Mouse (Mus musculus): ENCODE data around the gene Hmcn1. TPM values are rescaled to one million over a fixed set of nuclear protein-coding genes. Genes with fewer than 3 reads are reported as not detected.

The Hmcn1 gene
- total and polyA plus RNA-seq, 2 experiments from 2014 or later: 1.2 to 2.5 TPM

DNA sequence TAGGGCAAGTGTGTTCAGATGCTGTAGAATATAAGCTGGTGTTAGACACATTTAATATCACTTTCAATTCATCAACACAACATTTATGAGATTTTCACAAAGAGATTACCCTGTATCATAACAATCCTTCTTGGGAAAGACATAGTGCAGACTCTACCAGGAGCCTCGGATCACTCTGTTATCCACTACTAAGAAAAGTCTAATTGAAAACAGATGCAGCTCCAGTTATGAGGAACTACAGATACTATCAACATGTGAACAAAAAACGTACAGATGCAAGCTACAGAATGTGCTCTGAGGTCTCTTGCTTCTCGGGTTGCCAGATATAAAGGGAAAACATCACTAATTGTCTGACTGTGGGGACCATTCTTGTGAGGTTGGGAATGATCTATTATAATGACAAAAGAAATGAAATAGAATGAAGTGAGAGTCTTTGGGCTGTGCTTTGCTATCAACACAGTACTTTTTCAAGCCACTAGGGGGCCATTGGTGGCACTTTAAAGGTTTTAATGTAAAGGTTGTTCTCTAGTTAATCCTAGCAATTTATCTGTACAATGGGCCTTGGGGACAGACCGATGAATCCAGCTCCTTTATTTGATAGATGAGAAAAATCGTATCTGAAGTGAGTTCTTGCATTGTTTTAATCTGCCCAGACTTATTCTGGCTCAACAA lies 168.8 kb downstream of the Hmcn1 start:
- no peak for ATAC-seq (ENCODE audit: low FRiP score)
- 75% methylated on average over 5 of the region's 5 CpGs for WGBS
- Histone ChIP-seq H3K36me3 (ENCODE audit: insufficient read depth, low read length) (no peaks in the 10 kb centered on the region), H3K4me2 (ENCODE audit: low read depth, low read length, poor library complexity, severe bottlenecking) (no peak overlapping the region), H3K9me3 (ENCODE audit: low read length) (no peaks in the 10 kb centered on the region), H3K9ac (replicated peaks; ENCODE audit: low read length, poor library complexity, severe bottlenecking) (no peak overlapping the region), H3K4me3 (ENCODE audit: low read depth, low read length) (no peak overlapping the region), H3K27ac (ENCODE audit: low read depth, low read length) (no peak overlapping the region), H3K27me3 (ENCODE audit: insufficient read depth, low read length) (no peaks in the 10 kb centered on the region), H3K4me1 (ENCODE audit: insufficient read depth, low read length) (no peaks in the 10 kb centered on the region)
- no peak for DNase-seq (ENCODE audit: low spot score)
- TF ChIP-seq CTCF (IDR thresholded peaks at IDR 0.05): peak; percentile 45

DNA sequence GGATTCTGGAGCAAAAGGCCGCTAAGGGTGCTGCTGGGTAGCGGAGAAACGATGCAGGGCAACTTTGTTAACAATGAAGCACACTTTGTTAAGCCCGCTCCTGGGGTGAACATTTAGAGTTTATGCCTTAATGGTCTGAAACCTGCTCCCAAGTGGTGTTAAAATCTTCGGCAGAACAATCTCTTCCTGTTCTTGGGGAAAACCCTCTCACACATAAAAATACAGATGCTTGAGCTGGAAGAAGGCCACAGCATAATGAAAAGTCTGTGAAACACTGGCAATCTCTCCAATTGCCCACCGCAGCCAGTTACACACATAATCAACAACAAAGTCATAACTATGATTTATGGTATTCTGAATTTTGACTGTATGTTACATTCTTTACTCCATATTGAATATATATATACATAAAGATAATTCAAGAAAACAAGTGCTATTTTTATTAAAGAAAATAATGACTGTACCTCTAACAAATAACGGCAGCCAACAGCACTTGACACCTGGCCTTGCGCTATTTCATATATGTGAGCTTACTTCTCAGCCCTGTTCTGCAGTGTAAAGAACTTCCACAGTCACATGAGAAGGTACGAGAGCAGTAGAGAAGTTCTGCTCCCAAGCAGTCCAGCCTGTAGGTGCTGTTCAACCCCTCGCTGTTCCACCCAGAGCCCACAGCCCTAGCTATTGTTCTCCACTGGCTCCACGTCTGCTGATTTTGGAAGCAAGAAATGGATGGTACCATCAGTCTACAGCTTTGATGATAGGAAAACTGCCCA lies 177.0 kb downstream of the Hmcn1 start:
- H3K27ac ChIP-seq (ENCODE audit: low read depth, low read length): no peak overlapping the region
- no peak for TF ChIP-seq CTCF (IDR thresholded peaks at IDR 0.05)
- H3K4me2 ChIP-seq (ENCODE audit: low read depth, low read length, poor library complexity, severe bottlenecking): no peak overlapping the region
- H3K4me3 ChIP-seq (ENCODE audit: low read depth, low read length): no peak overlapping the region
- no peak for DNase-seq (ENCODE audit: low spot score)
- no peaks in the 10 kb centered on the region for H3K4me1 ChIP-seq (ENCODE audit: insufficient read depth, low read length)
- H3K9me3 ChIP-seq (ENCODE audit: low read length): no peaks in the 10 kb centered on the region
- no peaks in the 10 kb centered on the region for H3K27me3 ChIP-seq (ENCODE audit: insufficient read depth, low read length)
- 91% methylated on average over 11 of the region's 11 CpGs for WGBS
- H3K36me3 ChIP-seq (ENCODE audit: insufficient read depth, low read length): no peaks in the 10 kb centered on the region
- ATAC-seq (ENCODE audit: low FRiP score): no peak
- H3K9ac ChIP-seq (replicated peaks; ENCODE audit: low read length, poor library complexity, severe bottlenecking): no peak overlapping the region

DNA sequence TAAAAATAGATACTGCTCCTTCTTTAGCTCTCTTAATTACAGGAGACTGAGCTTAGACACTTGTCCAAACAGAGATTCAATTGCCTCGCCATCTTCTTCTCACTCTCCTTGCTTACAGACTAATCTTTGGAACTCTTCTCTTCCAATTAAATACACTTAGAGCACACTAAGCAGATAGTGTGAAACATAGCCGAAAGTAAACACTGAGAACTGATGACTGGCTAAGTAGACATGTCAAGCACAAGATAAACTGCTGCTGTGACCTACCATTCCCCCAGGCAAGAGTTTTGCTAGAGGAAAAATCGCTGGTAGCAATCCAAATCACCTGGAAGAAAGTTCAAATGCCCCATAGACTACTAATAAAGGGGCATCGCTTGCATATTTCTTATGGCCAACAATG lies 178.3 kb downstream of the Hmcn1 start:
- H3K36me3 ChIP-seq (ENCODE audit: insufficient read depth, low read length): no peaks in the 10 kb centered on the region
- no peaks in the 10 kb centered on the region for H3K4me1 ChIP-seq (ENCODE audit: insufficient read depth, low read length)
- DNase-seq (ENCODE audit: low spot score) (no peak), ATAC-seq (ENCODE audit: low FRiP score) (no peak)
- 88% methylated on average over 4 of the region's 4 CpGs for WGBS
- no peak overlapping the region for H3K4me2 ChIP-seq (ENCODE audit: low read depth, low read length, poor library complexity, severe bottlenecking)
- no peak overlapping the region for H3K27ac ChIP-seq (ENCODE audit: low read depth, low read length)
- H3K27me3 ChIP-seq (ENCODE audit: insufficient read depth, low read length): no peaks in the 10 kb centered on the region
- H3K4me3 ChIP-seq (ENCODE audit: low read depth, low read length): no peak overlapping the region
- no peaks in the 10 kb centered on the region for H3K9me3 ChIP-seq (ENCODE audit: low read length)
- H3K9ac ChIP-seq (replicated peaks; ENCODE audit: low read length, poor library complexity, severe bottlenecking): no peak overlapping the region
- TF ChIP-seq CTCF (IDR thresholded peaks at IDR 0.05): no peak

DNA sequence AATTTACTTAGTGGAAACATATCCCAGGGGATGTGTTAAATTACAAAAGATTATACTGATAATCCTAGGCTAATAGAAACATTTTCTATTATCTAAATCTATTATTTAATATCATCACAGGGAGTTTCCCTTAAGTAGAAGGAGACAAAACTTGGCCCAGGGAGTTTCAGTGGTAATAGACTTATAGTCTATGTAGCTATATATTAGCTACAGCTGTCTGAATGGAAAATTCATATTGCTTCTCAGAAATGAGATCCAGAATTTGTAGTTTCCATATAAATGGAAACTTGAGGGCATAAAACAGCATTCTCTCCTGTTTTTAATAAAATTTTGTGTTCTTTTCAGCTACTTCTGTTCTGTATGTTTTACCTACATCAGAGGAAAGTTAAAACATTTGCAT lies 179.9 kb downstream of the Hmcn1 start:
- ATAC-seq (ENCODE audit: low FRiP score) (no peak), DNase-seq (ENCODE audit: low spot score) (no peak)
- H3K27me3 ChIP-seq (ENCODE audit: insufficient read depth, low read length): no peaks in the 10 kb centered on the region
- no peaks in the 10 kb centered on the region for H3K9me3 ChIP-seq (ENCODE audit: low read length)
- no peak overlapping the region for H3K4me2 ChIP-seq (ENCODE audit: low read depth, low read length, poor library complexity, severe bottlenecking)
- no peaks in the 10 kb centered on the region for H3K4me1 ChIP-seq (ENCODE audit: insufficient read depth, low read length)
- TF ChIP-seq CTCF (IDR thresholded peaks at IDR 0.05): no peak
- H3K9ac ChIP-seq (replicated peaks; ENCODE audit: low read length, poor library complexity, severe bottlenecking): no peak overlapping the region
- H3K36me3 ChIP-seq (ENCODE audit: insufficient read depth, low read length): no peaks in the 10 kb centered on the region
- H3K4me3 ChIP-seq (ENCODE audit: low read depth, low read length): no peak overlapping the region
- H3K27ac ChIP-seq (ENCODE audit: low read depth, low read length): no peak overlapping the region

GRCm38 (mm10) chr1:150806864-150807263 lies 186.4 kb downstream of the Hmcn1 start:
- H3K27me3 ChIP-seq (ENCODE audit: insufficient read depth, low read length): no peaks in the 10 kb centered on the region
- DNase-seq (ENCODE audit: low spot score) (no peak), ATAC-seq (ENCODE audit: low FRiP score) (no peak)

GRCm38 (mm10) chr1:150805466-150805865 lies 187.8 kb downstream of the Hmcn1 start:
- no peaks in the 10 kb centered on the region for H3K27me3 ChIP-seq (ENCODE audit: insufficient read depth, low read length)
- no peak overlapping the region for H3K4me3 ChIP-seq (ENCODE audit: low read depth, low read length)
- H3K4me1 ChIP-seq (ENCODE audit: insufficient read depth, low read length): no peaks in the 10 kb centered on the region
- no peak for DNase-seq (ENCODE audit: low spot score)
- 94% methylated on average over 2 of the region's 2 CpGs for WGBS
- no peak for TF ChIP-seq CTCF (IDR thresholded peaks at IDR 0.05)
- no peak for ATAC-seq (ENCODE audit: low FRiP score)
- no peaks in the 10 kb centered on the region for H3K36me3 ChIP-seq (ENCODE audit: insufficient read depth, low read length)
- H3K9ac ChIP-seq (replicated peaks; ENCODE audit: low read length, poor library complexity, severe bottlenecking): no peak overlapping the region
- no peak overlapping the region for H3K4me2 ChIP-seq (ENCODE audit: low read depth, low read length, poor library complexity, severe bottlenecking)
- H3K9me3 ChIP-seq (ENCODE audit: low read length): no peaks in the 10 kb centered on the region
- no peak overlapping the region for H3K27ac ChIP-seq (ENCODE audit: low read depth, low read length)

More at GRCm38 (mm10) chr1:150806864-150807263, 186.4 kb downstream of the Hmcn1 start:
- no peak overlapping the region for H3K27ac ChIP-seq (ENCODE audit: low read depth, low read length)
- H3K9ac ChIP-seq (replicated peaks; ENCODE audit: low read length, poor library complexity, severe bottlenecking): no peak overlapping the region
- 25% methylated on average over 3 of the region's 3 CpGs for WGBS
- no peaks in the 10 kb centered on the region for H3K36me3 ChIP-seq (ENCODE audit: insufficient read depth, low read length)
- no peak overlapping the region for H3K4me2 ChIP-seq (ENCODE audit: low read depth, low read length, poor library complexity, severe bottlenecking)
- TF ChIP-seq CTCF (IDR thresholded peaks at IDR 0.05): no peak
- H3K4me1 ChIP-seq (ENCODE audit: insufficient read depth, low read length): no peaks in the 10 kb centered on the region
- no peak overlapping the region for H3K4me3 ChIP-seq (ENCODE audit: low read depth, low read length)
- no peaks in the 10 kb centered on the region for H3K9me3 ChIP-seq (ENCODE audit: low read length)
